Mouse (Mus musculus): ENCODE data around the gene Deup1. TPM values are rescaled to one million over a fixed set of nuclear protein-coding genes. Genes with fewer than 3 reads are reported as not detected.

Gene Deup1
- polyA plus RNA-seq, 1 experiment from 2014 or later: 0.52 TPM

GRCm38 (mm10) chr9:15600859-15601540 lies 26.7 kb downstream of the Deup1 start:
- no peaks in the 10 kb centered on the region for H3K4me1 ChIP-seq (ENCODE audit: control insufficient read depth, insufficient read depth, low read length)
- no peaks in the 10 kb centered on the region for H3K9me3 ChIP-seq (ENCODE audit: control insufficient read depth, low read length)
- H3K9ac ChIP-seq (ENCODE audit: low read length): no peak overlapping the region
- DNase-seq (ENCODE audit: low spot score, missing footprints) (peak; percentile 39), ATAC-seq (ENCODE audit: low FRiP score) (no peak)
- H3K27ac ChIP-seq (ENCODE audit: low read depth, low read length): no peak overlapping the region
- no peaks in the 10 kb centered on the region for H3K27me3 ChIP-seq (ENCODE audit: control insufficient read depth, insufficient read depth, low read length)
- 79% methylated on average over 5 of the region's 5 CpGs for WGBS
- no peaks in the 10 kb centered on the region for H3K36me3 ChIP-seq (ENCODE audit: control insufficient read depth, insufficient read depth, low read length)
- H3K4me2 ChIP-seq: no peak overlapping the region
- H3K4me3 ChIP-seq (ENCODE audit: low read depth, low read length): no peak overlapping the region

- 79% methylated on average over 6 of the region's 6 CpGs for WGBS
Measured at GRCm38 (mm10) chr9:15600156-15600858, 27.4 kb downstream of the Deup1 start.

GRCm38 (mm10) chr9:15596598-15596997 lies 31.1 kb downstream of the Deup1 start:
- Histone ChIP-seq H3K4me2 (no peak overlapping the region), H3K27ac (ENCODE audit: low read depth, low read length) (no peak overlapping the region), H3K9ac (ENCODE audit: low read length) (no peak overlapping the region), H3K4me1 (ENCODE audit: control insufficient read depth, insufficient read depth, low read length) (no peaks in the 10 kb centered on the region), H3K36me3 (ENCODE audit: control insufficient read depth, insufficient read depth, low read length) (no peaks in the 10 kb centered on the region), H3K27me3 (ENCODE audit: control insufficient read depth, insufficient read depth, low read length) (no peaks in the 10 kb centered on the region), H3K9me3 (ENCODE audit: control insufficient read depth, low read length) (no peaks in the 10 kb centered on the region), H3K4me3 (ENCODE audit: low read depth, low read length) (no peak overlapping the region)
- 74% methylated on average over 4 of the region's 4 CpGs for WGBS
- peak; percentile 57 for DNase-seq (ENCODE audit: low spot score, missing footprints)
- ATAC-seq (ENCODE audit: low FRiP score): no peak

More at GRCm38 (mm10) chr9:15600156-15600858, 27.4 kb downstream of the Deup1 start:
- no peaks in the 10 kb centered on the region for H3K27me3 ChIP-seq (ENCODE audit: control insufficient read depth, insufficient read depth, low read length)
- peak; percentile 79 for DNase-seq (ENCODE audit: low spot score, missing footprints)
- H3K4me2 ChIP-seq: no peak overlapping the region
- no peak overlapping the region for H3K9ac ChIP-seq (ENCODE audit: low read length)
- H3K36me3 ChIP-seq (ENCODE audit: control insufficient read depth, insufficient read depth, low read length): no peaks in the 10 kb centered on the region
- H3K9me3 ChIP-seq (ENCODE audit: control insufficient read depth, low read length): no peaks in the 10 kb centered on the region
- ATAC-seq (ENCODE audit: low FRiP score): no peak
- no peaks in the 10 kb centered on the region for H3K4me1 ChIP-seq (ENCODE audit: control insufficient read depth, insufficient read depth, low read length)
- H3K27ac ChIP-seq (ENCODE audit: low read depth, low read length): no peak overlapping the region
- H3K4me3 ChIP-seq (ENCODE audit: low read depth, low read length): no peak overlapping the region

- Histone ChIP-seq H3K9me3 (ENCODE audit: control insufficient read depth, low read length) (no peaks in the 10 kb centered on the region), H3K27ac (ENCODE audit: low read depth, low read length) (no peak overlapping the region), H3K27me3 (ENCODE audit: control insufficient read depth, insufficient read depth, low read length) (no peaks in the 10 kb centered on the region), H3K4me1 (ENCODE audit: control insufficient read depth, insufficient read depth, low read length) (no peaks in the 10 kb centered on the region), H3K4me2 (no peak overlapping the region), H3K4me3 (ENCODE audit: low read depth, low read length) (no peak overlapping the region), H3K9ac (ENCODE audit: low read length) (no peak overlapping the region), H3K36me3 (ENCODE audit: control insufficient read depth, insufficient read depth, low read length) (no peaks in the 10 kb centered on the region)
- peak; percentile 39 for DNase-seq (ENCODE audit: low spot score, missing footprints)
- 91% methylated on average over 4 of the region's 4 CpGs for WGBS
- ATAC-seq (ENCODE audit: low FRiP score): no peak
Measured at GRCm38 (mm10) chr9:15594148-15594547, 33.6 kb downstream of the Deup1 start.

- H3K4me3 ChIP-seq (ENCODE audit: low read depth, low read length): no peak overlapping the region
- no peaks in the 10 kb centered on the region for H3K27me3 ChIP-seq (ENCODE audit: control insufficient read depth, insufficient read depth, low read length)
- H3K36me3 ChIP-seq (ENCODE audit: control insufficient read depth, insufficient read depth, low read length): no peaks in the 10 kb centered on the region
- ATAC-seq (ENCODE audit: low FRiP score) (no peak), DNase-seq (ENCODE audit: low spot score, missing footprints) (peak; percentile 68)
- H3K9me3 ChIP-seq (ENCODE audit: control insufficient read depth, low read length): no peaks in the 10 kb centered on the region
- H3K27ac ChIP-seq (ENCODE audit: low read depth, low read length): no peak overlapping the region
- no peak overlapping the region for H3K9ac ChIP-seq (ENCODE audit: low read length)
- no peaks in the 10 kb centered on the region for H3K4me1 ChIP-seq (ENCODE audit: control insufficient read depth, insufficient read depth, low read length)
- H3K4me2 ChIP-seq: no peak overlapping the region
- 80% methylated on average over 6 of the region's 6 CpGs for WGBS
Measured at GRCm38 (mm10) chr9:15587157-15587854, 40.4 kb downstream of the Deup1 start.

GRCm38 (mm10) chr9:15585956-15586355 lies 41.8 kb downstream of the Deup1 start:
- peak; percentile 53 for DNase-seq (ENCODE audit: low spot score, missing footprints)
- no peak for ATAC-seq (ENCODE audit: low FRiP score)
- no peak overlapping the region for H3K4me3 ChIP-seq (ENCODE audit: low read depth, low read length)
- no peak overlapping the region for H3K9ac ChIP-seq (ENCODE audit: low read length)
- H3K36me3 ChIP-seq (ENCODE audit: control insufficient read depth, insufficient read depth, low read length): no peaks in the 10 kb centered on the region
- no peak overlapping the region for H3K4me2 ChIP-seq
- 96% methylated on average over 1 of the region's 1 CpGs for WGBS
- no peak overlapping the region for H3K27ac ChIP-seq (ENCODE audit: low read depth, low read length)
- no peaks in the 10 kb centered on the region for H3K9me3 ChIP-seq (ENCODE audit: control insufficient read depth, low read length)
- no peaks in the 10 kb centered on the region for H3K27me3 ChIP-seq (ENCODE audit: control insufficient read depth, insufficient read depth, low read length)
- H3K4me1 ChIP-seq (ENCODE audit: control insufficient read depth, insufficient read depth, low read length): no peaks in the 10 kb centered on the region

GRCm38 (mm10) chr9:15584209-15584608 lies 43.5 kb downstream of the Deup1 start:
- H3K9me3 ChIP-seq (ENCODE audit: control insufficient read depth, low read length): no peaks in the 10 kb centered on the region
- DNase-seq (ENCODE audit: low spot score, missing footprints) (peak; percentile 57), ATAC-seq (ENCODE audit: low FRiP score) (no peak)
- H3K9ac ChIP-seq (ENCODE audit: low read length): no peak overlapping the region
- 84% methylated on average over 9 of the region's 9 CpGs for WGBS
- H3K27ac ChIP-seq (ENCODE audit: low read depth, low read length): no peak overlapping the region
- H3K36me3 ChIP-seq (ENCODE audit: control insufficient read depth, insufficient read depth, low read length): no peaks in the 10 kb centered on the region
- no peaks in the 10 kb centered on the region for H3K27me3 ChIP-seq (ENCODE audit: control insufficient read depth, insufficient read depth, low read length)
- H3K4me3 ChIP-seq (ENCODE audit: low read depth, low read length): no peak overlapping the region
- H3K4me2 ChIP-seq: no peak overlapping the region
- H3K4me1 ChIP-seq (ENCODE audit: control insufficient read depth, insufficient read depth, low read length): no peaks in the 10 kb centered on the region

- no peak overlapping the region for H3K9ac ChIP-seq (ENCODE audit: low read length)
- H3K27me3 ChIP-seq (ENCODE audit: control insufficient read depth, insufficient read depth, low read length): no peaks in the 10 kb centered on the region
- H3K4me3 ChIP-seq (ENCODE audit: low read depth, low read length): no peak overlapping the region
- no peak overlapping the region for H3K4me2 ChIP-seq
- ATAC-seq (ENCODE audit: low FRiP score): no peak
- H3K27ac ChIP-seq (ENCODE audit: low read depth, low read length): no peak overlapping the region
- no peaks in the 10 kb centered on the region for H3K36me3 ChIP-seq (ENCODE audit: control insufficient read depth, insufficient read depth, low read length)
- peak; percentile 35 for DNase-seq (ENCODE audit: low spot score, missing footprints)
- no peaks in the 10 kb centered on the region for H3K4me1 ChIP-seq (ENCODE audit: control insufficient read depth, insufficient read depth, low read length)
- 95% methylated on average over 5 of the region's 5 CpGs for WGBS
- no peaks in the 10 kb centered on the region for H3K9me3 ChIP-seq (ENCODE audit: control insufficient read depth, low read length)
Measured at GRCm38 (mm10) chr9:15582026-15582425, 45.7 kb downstream of the Deup1 start.

- WGBS: 55% methylated on average over 6 of the region's 6 CpGs
- Histone ChIP-seq H3K4me2 (no peak overlapping the region), H3K4me1 (ENCODE audit: control insufficient read depth, insufficient read depth, low read length) (no peaks in the 10 kb centered on the region), H3K4me3 (ENCODE audit: low read depth, low read length) (no peak overlapping the region), H3K9ac (ENCODE audit: low read length) (no peak overlapping the region), H3K27me3 (ENCODE audit: control insufficient read depth, insufficient read depth, low read length) (no peaks in the 10 kb centered on the region), H3K9me3 (ENCODE audit: control insufficient read depth, low read length) (no peaks in the 10 kb centered on the region), H3K36me3 (ENCODE audit: control insufficient read depth, insufficient read depth, low read length) (no peaks in the 10 kb centered on the region), H3K27ac (ENCODE audit: low read depth, low read length) (no peak overlapping the region)
- no peak for ATAC-seq (ENCODE audit: low FRiP score)
- DNase-seq (ENCODE audit: low spot score, missing footprints): peak; percentile 14
Measured at GRCm38 (mm10) chr9:15580176-15580575, 47.6 kb downstream of the Deup1 start.

All from midbrain, embryonic 11.5 days (tissue).